ENCODE assay signal across 27 mouse cellular contexts in genomic region chr4:145135473-145135872, GRCm38 (mm10). TPM values are rescaled to one million over a fixed set of nuclear protein-coding genes. Genes with fewer than 3 reads are reported as not detected.
DNase-seq lines count a peak whose midpoint lies in the region; ATAC-seq and TF ChIP-seq lines count a peak whose summit lies in the region.
"Had no signal": no experiment of that assay in that cellular context is flagged by ENCODE, and none has a peak within 500 bp of the region (broad histone marks: within the 10 kb centered on the region; RNA-seq: fewer than 3 reads in every experiment).

No protein-coding gene starts in this region.

- no peak overlapping the region for H3K4me3 ChIP-seq in gastrocnemius, adult 2 months
- H3K4me3 ChIP-seq in stomach, embryonic 14.5 days (ENCODE audit: low read depth, low read length), result no peak overlapping the region
- no peak overlapping the region for H3K4me3 ChIP-seq in stomach, embryonic 16.5 days (replicated peaks; ENCODE audit: low read length)
- H3K4me3 ChIP-seq in forebrain, embryonic 16.5 days (replicated peaks; ENCODE audit: low read length), result no peak overlapping the region
- H3K4me3 ChIP-seq: embryonic facial prominence, embryonic 13.5 days; embryonic facial prominence, embryonic 15.5 days; erythroblast, embryonic 14.5 days; forebrain, embryonic 10.5 days; forebrain, embryonic 12.5 days had no signal

- no peak overlapping the region for H3K4me2 ChIP-seq in stomach, embryonic 14.5 days (replicated peaks; ENCODE audit: low read depth, low read length)
- no peak overlapping the region for H3K4me2 ChIP-seq in stomach, embryonic 16.5 days (ENCODE audit: low read depth, low read length)
- no peak overlapping the region for H3K4me2 ChIP-seq in forebrain, embryonic 16.5 days (ENCODE audit: low read length)
- H3K4me2 ChIP-seq: embryonic facial prominence, embryonic 13.5 days; embryonic facial prominence, embryonic 15.5 days; forebrain, embryonic 12.5 days had no signal

- H3K4me1 ChIP-seq in stomach, embryonic 14.5 days (ENCODE audit: control insufficient read depth, insufficient read depth, low read length), result 0 out of 2 replicates have a peak, but pooled peaks cover 2% of the 10 kb centered on the region
- peaks cover 2% of the 10 kb centered on the region; the same call in 1 of the 2 replicates for H3K4me1 ChIP-seq in stomach, embryonic 16.5 days (ENCODE audit: control insufficient read depth, insufficient read depth, low read length)
- no peaks in the 10 kb centered on the region for H3K4me1 ChIP-seq in forebrain, embryonic 16.5 days (replicated peaks; ENCODE audit: control insufficient read depth, insufficient read depth, low read length)
- H3K4me1 ChIP-seq: embryonic facial prominence, embryonic 13.5 days; embryonic facial prominence, embryonic 15.5 days; forebrain, embryonic 10.5 days; forebrain, embryonic 12.5 days had no signal

- 50% methylated on average over 4 of the region's 4 CpGs for WGBS in stomach, embryonic 14.5 days
- 45% methylated on average over 4 of the region's 4 CpGs for WGBS in stomach, embryonic 16.5 days
- WGBS in forebrain, embryonic 16.5 days, result 91% methylated on average over 4 of the region's 4 CpGs

- peaks cover 42% of the 10 kb centered on the region for H3K36me3 ChIP-seq in stomach, embryonic 14.5 days (ENCODE audit: control insufficient read depth, insufficient read depth, low read length)
- peaks cover 28% of the 10 kb centered on the region for H3K36me3 ChIP-seq in stomach, embryonic 16.5 days (ENCODE audit: control insufficient read depth, insufficient read depth, low read length)
- H3K36me3 ChIP-seq in forebrain, embryonic 16.5 days (ENCODE audit: control insufficient read depth, insufficient read depth), result peaks cover 29% of the 10 kb centered on the region

- DNase-seq in gastrocnemius, adult 2 months, result no peak
- no peak for DNase-seq in gastrocnemius, postnatal 10 days
- DNase-seq in embryo, embryonic 11 days, result no peak
- DNase-seq: adrenal gland, adult 8-10 months; adrenal gland, postnatal 14 days; adrenal gland, postnatal 36 days; B cell, adult 2 months; cerebellum, adult 11-12 months; cerebellum, adult 2 months; cerebellum, adult 9-10 months; cerebellum, postnatal 10 days; cerebellum, postnatal 25 days; forebrain, postnatal 0 days had no signal

- peak; percentile 51 for ATAC-seq in stomach, embryonic 14.5 days (ENCODE audit: insufficient number of reproducible peaks, insufficient read depth, low FRiP score, low read depth)
- no peak for ATAC-seq in stomach, embryonic 16.5 days (ENCODE audit: insufficient read depth, low FRiP score)
- no peak for ATAC-seq in forebrain, embryonic 16.5 days
- ATAC-seq: activated CD4-positive, CD25-positive, alpha-beta regulatory T cell, adult 4 months; CD4-positive, CD25-positive, alpha-beta regulatory T cell, adult 4 months; forebrain, embryonic 14.5 days; forebrain, postnatal 0 days; Patski had no signal

- H3K27ac ChIP-seq in gastrocnemius, adult 2 months, result peak overlapping the region; percentile 54; the same call in 1 of the 2 replicates
- H3K27ac ChIP-seq in stomach, embryonic 14.5 days (ENCODE audit: low read length), result peak overlapping the region; percentile 34; the same call in 1 of the 2 replicates
- peak overlapping the region; percentile 43 for H3K27ac ChIP-seq in stomach, embryonic 16.5 days (ENCODE audit: low read length)
- H3K27ac ChIP-seq in forebrain, embryonic 16.5 days (ENCODE audit: low read length), result no peak overlapping the region
- H3K27ac ChIP-seq: embryonic facial prominence, embryonic 13.5 days; embryonic facial prominence, embryonic 15.5 days; forebrain, embryonic 10.5 days; forebrain, embryonic 12.5 days had no signal

- no peak for TF ChIP-seq CTCF in gastrocnemius, adult 2 months (IDR thresholded peaks at IDR 0.05)

- H3K27me3 ChIP-seq in stomach, embryonic 14.5 days (ENCODE audit: control insufficient read depth, insufficient read depth, low read length), result no peaks in the 10 kb centered on the region
- H3K27me3 ChIP-seq in stomach, embryonic 16.5 days (ENCODE audit: control insufficient read depth, insufficient read depth, low read length), result no peaks in the 10 kb centered on the region
- no peaks in the 10 kb centered on the region for H3K27me3 ChIP-seq in forebrain, embryonic 16.5 days (replicated peaks; ENCODE audit: control insufficient read depth, insufficient read depth, low read length)
- H3K27me3 ChIP-seq: CH12.LX; embryonic facial prominence, embryonic 13.5 days; embryonic facial prominence, embryonic 15.5 days; forebrain, embryonic 12.5 days; Patski had no signal

- intact Hi-C loops in gastrocnemius, adult 2 months (cut with DNase I), result no loop called here

- no peak overlapping the region for H3K9ac ChIP-seq in stomach, embryonic 14.5 days (replicated peaks; ENCODE audit: low read depth, low read length)
- H3K9ac ChIP-seq in stomach, embryonic 16.5 days (ENCODE audit: low read length), result no peak overlapping the region
- H3K9ac ChIP-seq in forebrain, embryonic 16.5 days (replicated peaks; ENCODE audit: low read depth, low read length), result no peak overlapping the region
- H3K9ac ChIP-seq: embryonic facial prominence, embryonic 13.5 days; embryonic facial prominence, embryonic 15.5 days; forebrain, embryonic 12.5 days; forebrain, postnatal 0 days had no signal

- H3K9me3 ChIP-seq in stomach, embryonic 14.5 days (ENCODE audit: control insufficient read depth, low read depth, low read length), result no peaks in the 10 kb centered on the region
- no peaks in the 10 kb centered on the region for H3K9me3 ChIP-seq in stomach, embryonic 16.5 days (replicated peaks; ENCODE audit: control insufficient read depth, low read length)
- H3K9me3 ChIP-seq in forebrain, embryonic 16.5 days (ENCODE audit: control insufficient read depth, low read length), result peaks cover 2% of the 10 kb centered on the region; the same call in 1 of the 2 replicates
- H3K9me3 ChIP-seq: embryonic facial prominence, embryonic 13.5 days; embryonic facial prominence, embryonic 15.5 days; forebrain, embryonic 10.5 days; forebrain, embryonic 12.5 days; G1E had no signal

RNA-seq across cellular contexts. Expression of gene Vps13d, which starts 59.3 kb away (rescaled TPM):
- 10 to 100 TPM; 35.6 to 37.0 TPM for total RNA-seq in gastrocnemius, adult 2 months (2021)
- 10 to 100 TPM; 26.3 to 27.2 TPM for total RNA-seq in gastrocnemius, postnatal 10 days (2021)
- polyA plus RNA-seq in stomach, embryonic 14.5 days (2014; fragmentation: Nextera tagmentation; extraction: Ambion mirVana), result 14.7 and 15.0 TPM in 2 replicates
- 9.3 and 9.5 TPM in 2 replicates for polyA plus RNA-seq in stomach, embryonic 16.5 days (2015; fragmentation: Nextera tagmentation; extraction: Ambion mirVana)
- polyA plus RNA-seq in forebrain, embryonic 16.5 days (2015; fragmentation: Nextera tagmentation; extraction: Ambion mirVana), result 9.2 and 9.4 TPM in 2 replicates
